Mouse (Mus musculus) urinary bladder, postnatal 14 days (tissue): ENCODE results near the gene Trim14.

Experiments
- DNase-seq: peaks from one replicate; pipeline ENCODE4 v3.0.0; 2021; ENCODE audit warnings: low spot score

Trim14 gene

GRCm38 (mm10) chr4:46479081-46479480, 56.9 kb downstream of the Trim14 start:
- DNase-seq = no peak

- DNase-seq = no peak
Measured at GRCm38 (mm10) chr4:46475101-46475500, 60.8 kb downstream of the Trim14 start.

DNA sequence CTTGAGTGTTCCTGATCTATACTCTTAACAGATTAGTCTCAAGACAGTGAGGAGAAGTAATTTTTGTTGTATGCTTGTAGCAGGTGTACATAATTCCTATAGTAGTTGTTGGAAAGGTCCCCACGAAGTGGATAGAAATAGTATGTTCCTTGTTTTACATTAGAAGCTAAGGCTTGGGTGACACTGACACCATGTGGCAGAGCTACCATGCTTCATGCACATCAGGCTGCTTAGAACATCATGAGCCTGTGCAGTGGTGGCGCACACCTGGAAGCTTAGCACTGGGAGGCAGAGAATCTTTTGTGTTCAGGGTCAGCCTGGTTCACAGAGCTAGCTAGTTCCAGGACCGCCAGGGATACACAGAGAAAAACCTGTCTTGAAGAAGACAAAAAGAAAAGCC, 70.2 kb downstream of the Trim14 start:
- DNase-seq = no peak

DNA sequence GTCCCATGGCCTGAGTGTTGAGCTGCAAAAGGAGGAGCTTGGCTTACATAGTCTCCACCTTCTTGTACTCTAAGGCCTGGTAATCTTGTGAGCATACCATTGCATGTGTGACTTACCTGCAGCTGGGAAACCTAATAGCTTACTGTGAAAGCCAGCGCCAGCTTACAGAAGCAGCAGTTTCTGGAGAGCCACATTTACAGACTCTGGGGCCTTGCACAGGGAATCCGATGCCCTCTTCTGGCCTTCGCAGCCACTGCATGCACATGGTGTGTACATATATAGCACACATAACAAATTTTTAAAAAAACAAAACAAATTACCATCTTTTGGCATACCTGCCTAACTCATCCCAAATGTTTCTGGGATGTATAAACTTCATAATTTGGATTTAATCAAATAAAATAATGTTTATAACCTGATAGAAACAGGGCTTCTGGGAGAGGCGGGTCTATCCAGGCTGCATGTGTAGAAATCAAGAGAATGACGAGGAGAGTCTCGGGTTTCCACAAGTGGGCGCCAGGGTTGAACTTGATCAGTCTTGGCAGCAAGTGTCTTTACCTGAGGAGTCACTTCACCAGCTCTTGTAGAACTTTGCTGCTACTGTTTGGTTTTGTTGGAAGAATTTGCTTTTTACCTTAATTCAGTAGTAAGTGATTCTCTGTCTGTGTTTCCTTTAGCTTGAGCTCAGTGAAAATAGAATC, 72.7 kb downstream of the Trim14 start:
- DNase-seq = no peak

- DNase-seq = no peak
Measured at GRCm38 (mm10) chr4:46458411-46458810, 77.5 kb downstream of the Trim14 start.

GRCm38 (mm10) chr4:46457186-46457585, 78.8 kb downstream of the Trim14 start:
- no peak for DNase-seq

- no peak for DNase-seq
Measured at GRCm38 (mm10) chr4:46456762-46457161, 79.2 kb downstream of the Trim14 start.

- DNase-seq = no peak
Measured at GRCm38 (mm10) chr4:46454097-46454864, 81.7 kb downstream of the Trim14 start.

DNA sequence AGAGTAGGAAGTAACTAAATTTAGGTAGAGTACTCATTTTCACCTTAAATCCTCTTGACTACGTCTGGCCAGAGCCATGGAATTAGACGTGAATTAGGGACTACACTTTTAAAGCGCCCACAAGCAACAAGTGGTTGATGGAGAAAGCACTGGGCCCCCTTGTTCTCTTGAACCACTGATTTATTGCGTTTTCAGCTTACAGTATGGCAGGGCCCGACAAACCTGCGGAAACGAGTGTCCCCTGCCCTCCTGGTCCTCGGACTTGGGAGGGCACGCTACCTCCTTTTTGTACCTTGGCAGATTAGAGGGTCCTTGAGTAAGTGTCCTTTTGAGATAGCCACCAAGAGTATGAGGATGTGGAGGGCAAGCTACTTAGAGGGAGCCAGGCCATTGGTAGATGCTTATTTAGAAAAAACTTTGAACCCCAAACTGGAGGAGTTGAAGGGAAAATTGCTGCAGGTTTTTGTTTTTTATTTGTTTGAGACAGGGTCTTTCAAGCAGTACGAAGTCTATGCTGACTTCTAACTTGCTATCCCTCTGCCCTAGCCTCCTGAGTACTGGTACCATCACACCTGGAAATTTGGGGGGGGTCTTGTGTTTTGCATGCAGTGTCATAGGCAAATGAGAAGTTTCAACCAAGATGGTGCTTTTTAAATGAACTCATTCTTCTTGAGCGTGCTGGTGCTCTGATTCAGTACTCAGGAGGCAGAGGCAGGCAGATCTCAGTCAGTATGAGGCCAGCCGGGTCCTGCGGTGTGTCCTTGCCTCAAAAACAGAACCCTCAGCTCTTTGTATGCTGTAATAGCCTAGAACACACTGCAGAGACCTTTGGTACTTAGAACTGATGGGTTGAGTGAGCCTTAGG, 82.9 kb downstream of the Trim14 start:
- DNase-seq = no peak

GRCm38 (mm10) chr4:46452481-46452850, 83.5 kb downstream of the Trim14 start:
- DNase-seq = peak; percentile 64

- peak; percentile 73 for DNase-seq
Measured at GRCm38 (mm10) chr4:46451758-46452480, 84.0 kb downstream of the Trim14 start.

DNA sequence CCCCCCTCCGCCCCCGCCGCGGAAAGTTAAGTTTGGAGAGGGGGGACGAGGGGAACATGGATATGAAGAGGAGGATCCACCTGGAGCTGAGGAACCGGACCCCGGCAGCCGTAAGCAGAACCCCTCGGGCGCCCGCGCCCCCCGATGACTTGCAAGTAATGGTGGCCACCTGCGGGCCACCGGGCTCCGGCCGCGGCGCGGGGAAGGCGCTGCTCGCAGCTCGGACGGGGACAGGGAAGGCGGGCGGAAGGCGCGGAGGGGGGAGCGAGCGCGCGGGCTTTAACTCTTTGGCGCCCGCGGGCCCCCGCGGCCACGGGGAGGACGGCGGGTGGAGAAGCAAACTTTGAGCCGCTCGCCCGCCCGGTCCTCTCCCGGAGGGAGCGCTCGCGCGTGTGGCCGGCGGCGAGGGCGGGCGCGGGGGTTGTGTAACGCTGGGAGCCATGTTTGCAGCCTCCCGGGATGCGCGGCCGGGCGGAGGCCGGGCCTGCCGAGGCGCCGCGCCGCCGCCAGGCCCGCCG, 84.6 kb downstream of the Trim14 start:
- DNase-seq = peak; percentile 77

- DNase-seq = peak; percentile 92
Measured at GRCm38 (mm10) chr4:46450519-46451131, 85.3 kb downstream of the Trim14 start, which contains the start of gene Anp32b. Gene Anp32b (plus strand): TSS chr4:46450902.

DNA sequence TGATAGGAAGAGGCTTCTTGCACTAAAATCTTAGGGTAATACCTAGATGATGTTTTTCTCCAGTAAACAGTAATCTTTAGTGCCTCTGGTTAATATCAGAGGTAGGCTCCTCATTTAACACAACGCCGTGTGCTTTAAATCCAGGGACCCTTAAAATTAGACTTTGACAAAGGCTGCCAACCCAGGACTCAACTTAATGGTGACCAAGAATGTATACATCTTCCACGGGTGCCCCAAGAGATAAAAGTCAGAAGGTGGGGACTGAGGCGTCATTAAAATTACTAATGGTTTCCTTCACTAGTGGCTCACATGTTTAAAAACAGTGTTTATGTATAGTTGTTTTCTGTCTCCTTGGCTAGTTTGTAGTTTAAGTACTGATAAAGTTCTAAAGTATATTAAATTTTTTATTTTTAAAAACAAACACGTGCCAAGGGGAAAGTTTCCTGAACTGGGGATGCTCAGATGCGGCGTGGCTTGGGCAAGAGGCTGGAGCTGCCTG, 85.9 kb downstream of the Trim14 start:
- DNase-seq = no peak

DNA sequence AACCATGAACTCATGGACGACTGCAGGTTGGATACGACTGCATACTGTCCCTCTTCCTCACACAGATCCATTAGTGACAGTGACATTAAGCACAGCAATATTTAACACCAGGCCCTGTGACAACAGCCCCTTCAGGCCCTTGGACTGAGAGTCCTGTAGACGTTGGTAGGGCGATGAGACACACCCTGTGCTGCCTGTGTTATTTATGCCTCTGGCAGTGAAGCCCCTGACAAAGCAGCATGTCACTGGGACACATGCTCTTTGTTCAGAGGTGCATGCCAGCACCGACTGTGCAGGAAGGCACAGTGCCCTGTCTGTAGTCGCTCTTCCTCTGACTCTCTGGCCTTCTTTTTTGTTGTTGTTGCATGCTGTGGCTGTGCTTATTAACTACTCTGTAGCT, 87.1 kb downstream of the Trim14 start:
- no peak for DNase-seq

DNA sequence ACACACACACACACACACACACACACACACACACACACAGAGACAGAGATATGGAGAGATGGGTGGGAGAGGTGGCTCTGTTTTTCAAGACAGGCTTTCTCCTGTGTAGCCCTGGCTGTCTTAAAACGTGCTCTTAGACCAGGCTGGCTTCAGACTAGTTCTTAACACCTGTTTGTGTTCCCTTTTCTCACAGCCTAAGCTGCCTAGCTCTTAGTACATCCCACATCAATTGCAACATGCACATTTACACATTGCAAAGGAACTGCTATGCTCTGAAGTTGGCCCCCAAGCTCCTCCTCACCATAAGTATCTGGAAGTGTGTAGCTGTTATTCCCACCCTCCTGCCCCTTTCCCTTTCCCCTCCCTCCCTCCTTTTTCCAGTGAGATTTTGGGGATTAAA, 88.5 kb downstream of the Trim14 start:
- DNase-seq = no peak

GRCm38 (mm10) chr4:46445237-46445945, 90.5 kb downstream of the Trim14 start:
- no peak for DNase-seq
